Mouse (Mus musculus) forebrain, embryonic 12.5 days (tissue): ENCODE measurements at regions not wholly inside any gene's neighbourhood (a gene's known extent, or its start where the extent isn't known, plus 50 kb on each side); places are given as distances from the start of the nearest gene placed in this dataset.

Experiments
- ATAC-seq: fragments of 200-750 bp; cut with Nextera tagmentation; 2 replicates; pipeline ENCODE4 v1.8.0; 2017; ENCODE audit warnings: moderate TSS enrichment; ENCODE audit not compliant: low FRiP score
- H3K27ac ChIP-seq: fragments of 300-500 bp; sonication (generic); 2 replicates; pipeline ENCODE4 v1.5.1; 2016; ENCODE audit warnings: mild to moderate bottlenecking
- H3K27me3 ChIP-seq: fragments of 300-500 bp; sonication (generic); 2 replicates; pipeline ENCODE4 v1.6.1; 2016; ENCODE audit warnings: mild to moderate bottlenecking
- H3K36me3 ChIP-seq: fragments of 300-500 bp; sonication (generic); replicated peaks from 2 replicates; pipeline ENCODE4 v1.6.1; 2016; ENCODE audit warnings: mild to moderate bottlenecking
- H3K4me1 ChIP-seq: fragments of 300-500 bp; sonication (generic); 2 replicates; pipeline ENCODE4 v1.6.1; 2016
- H3K4me2 ChIP-seq: fragments of 300-500 bp; sonication (generic); 2 replicates; pipeline ENCODE4 v1.6.1; 2016; ENCODE audit warnings: mild to moderate bottlenecking, moderate library complexity
- H3K4me3 ChIP-seq: fragments of 300-500 bp; sonication (generic); replicated peaks from 2 replicates; pipeline ENCODE4 v1.5.1; 2016; ENCODE audit warnings: mild to moderate bottlenecking
- H3K9ac ChIP-seq: fragments of 300-500 bp; sonication (generic); 2 replicates; pipeline ENCODE4 v1.6.1; 2016; ENCODE audit warnings: mild to moderate bottlenecking
- H3K9me3 ChIP-seq: fragments of 300-500 bp; sonication (generic); 2 replicates; pipeline ENCODE4 v1.6.1; 2016
- WGBS: fragments of 180-500 bp; shearing (Covaris S2); methylation state at CpG from one replicate; pipeline ENCODE4 v1.1.7; 2016; 5-methylcytosine and 5-hydroxymethylcytosine counted together

DNA sequence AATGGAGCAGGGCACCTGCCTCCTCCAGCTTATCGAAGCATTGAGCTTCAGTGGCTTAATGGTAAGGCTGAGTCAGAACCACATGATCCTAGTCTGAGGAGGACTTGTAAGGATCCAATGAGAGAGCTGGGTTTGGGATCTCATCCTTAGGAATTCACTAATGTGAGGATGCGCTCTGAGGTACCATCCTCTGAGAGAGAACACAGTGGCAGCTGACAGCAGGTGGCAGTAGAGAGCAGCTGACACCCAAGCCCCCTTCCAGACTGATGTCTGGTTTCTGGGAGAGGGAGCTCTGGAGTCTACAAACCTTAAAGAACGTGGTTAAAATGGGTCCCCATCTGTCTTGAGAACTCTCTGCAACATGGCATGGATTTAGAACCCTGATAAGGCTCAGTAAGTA is 137.8 kb downstream of the B3glct start:
- no peaks in the 10 kb centered on the region for H3K27me3 ChIP-seq
- no peaks in the 10 kb centered on the region for H3K36me3 ChIP-seq
- no peak overlapping the region for H3K27ac ChIP-seq
- ATAC-seq, result peak; percentile 55; the same call in 1 of the 2 replicates
- no peak overlapping the region for H3K4me3 ChIP-seq
- no peak overlapping the region for H3K4me2 ChIP-seq
- H3K4me1 ChIP-seq, result no peaks in the 10 kb centered on the region
- WGBS, result 28% methylated on average over 3 of the region's 3 CpGs
- no peak overlapping the region for H3K9ac ChIP-seq
- no peaks in the 10 kb centered on the region for H3K9me3 ChIP-seq

DNA sequence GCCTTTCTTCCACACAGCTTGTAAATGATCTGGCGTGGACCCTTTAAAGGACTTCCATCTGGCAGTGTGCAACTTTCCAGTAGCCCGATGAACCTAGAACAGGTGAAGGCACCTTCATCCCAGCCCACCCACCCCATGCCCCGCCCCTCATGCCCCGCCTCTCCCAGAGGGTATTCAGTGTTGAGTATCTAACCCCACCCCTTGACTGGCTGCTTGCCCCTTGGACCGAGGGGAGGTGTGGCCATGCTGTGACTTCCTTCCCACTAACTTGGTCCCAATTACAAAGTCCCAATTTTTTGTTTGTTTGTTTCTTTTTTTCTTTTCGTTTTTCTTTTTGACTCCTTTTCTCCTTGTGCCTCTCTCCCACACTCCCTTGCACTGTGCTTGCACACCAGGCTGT is 140.8 kb downstream of the B3glct start:
- H3K4me1 ChIP-seq, result no peaks in the 10 kb centered on the region; the same call in 1 of the 2 replicates
- WGBS, result 50% methylated on average over 6 of the region's 6 CpGs
- no peak for ATAC-seq

DNA sequence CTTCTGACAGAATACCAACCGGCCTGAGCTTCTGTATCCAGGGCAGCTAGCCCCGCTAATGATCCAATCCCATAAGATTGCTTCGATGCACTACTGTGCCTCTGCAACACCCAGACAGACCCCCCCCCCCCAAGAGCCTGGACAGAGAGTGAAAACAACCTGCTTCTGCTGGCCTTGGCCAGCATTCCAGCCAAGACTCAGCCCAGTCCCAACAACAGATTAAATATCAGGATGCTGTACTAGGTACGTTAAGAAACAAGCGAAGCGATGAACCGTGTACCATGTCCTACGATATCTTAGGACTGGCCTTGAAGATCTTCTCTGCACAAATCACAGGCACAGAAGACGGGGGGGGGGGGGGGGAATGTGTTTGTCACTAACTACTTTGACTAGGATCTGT is 145.8 kb downstream of the B3glct start:
- Histone ChIP-seq H3K4me2 (no peak overlapping the region), H3K4me3 (no peak overlapping the region), H3K27me3 (no peaks in the 10 kb centered on the region), H3K9ac (no peak overlapping the region), H3K36me3 (no peaks in the 10 kb centered on the region), H3K9me3 (no peaks in the 10 kb centered on the region), H3K4me1 (peaks cover 7% of the 10 kb centered on the region; the same call in 1 of the 2 replicates), H3K27ac (no peak overlapping the region)
- ATAC-seq, result no peak
- WGBS, result 81% methylated on average over 9 of the region's 9 CpGs

More for the DNA sequence above, 140.8 kb downstream of the B3glct start:
- H3K4me3 ChIP-seq, result no peak overlapping the region
- no peak overlapping the region for H3K4me2 ChIP-seq
- no peak overlapping the region for H3K27ac ChIP-seq
- H3K36me3 ChIP-seq, result no peaks in the 10 kb centered on the region
- H3K27me3 ChIP-seq, result no peaks in the 10 kb centered on the region
- no peak overlapping the region for H3K9ac ChIP-seq
- no peaks in the 10 kb centered on the region for H3K9me3 ChIP-seq

DNA sequence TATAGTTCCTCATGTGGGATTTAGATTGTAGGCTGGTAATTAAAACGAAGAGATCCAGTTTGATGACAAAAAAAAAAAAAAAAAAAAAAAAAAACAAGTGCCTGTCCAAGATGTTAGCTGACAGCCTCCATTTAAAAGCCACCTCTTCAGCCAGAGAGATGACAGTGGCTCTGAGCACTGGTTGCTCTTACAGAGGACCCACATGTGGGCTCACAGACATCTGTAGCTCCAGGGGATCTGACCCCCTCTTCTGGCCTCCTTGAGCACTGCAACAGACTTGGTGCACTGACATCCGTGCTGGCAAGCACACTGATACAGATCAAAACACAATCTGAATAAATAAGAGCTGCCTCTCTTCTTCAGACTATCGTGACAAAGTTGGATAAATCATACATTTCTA is 149.6 kb downstream of the B3glct start:
- H3K9ac ChIP-seq, result no peak overlapping the region
- ATAC-seq, result no peak
- no peaks in the 10 kb centered on the region for H3K36me3 ChIP-seq
- H3K9me3 ChIP-seq, result no peaks in the 10 kb centered on the region
- no peak overlapping the region for H3K4me3 ChIP-seq
- H3K4me2 ChIP-seq, result no peak overlapping the region
- WGBS, result 55% methylated on average over 3 of the region's 3 CpGs
- no peaks in the 10 kb centered on the region for H3K27me3 ChIP-seq
- H3K27ac ChIP-seq, result no peak overlapping the region
- H3K4me1 ChIP-seq, result peaks cover 9% of the 10 kb centered on the region; the same call in 1 of the 2 replicates

DNA sequence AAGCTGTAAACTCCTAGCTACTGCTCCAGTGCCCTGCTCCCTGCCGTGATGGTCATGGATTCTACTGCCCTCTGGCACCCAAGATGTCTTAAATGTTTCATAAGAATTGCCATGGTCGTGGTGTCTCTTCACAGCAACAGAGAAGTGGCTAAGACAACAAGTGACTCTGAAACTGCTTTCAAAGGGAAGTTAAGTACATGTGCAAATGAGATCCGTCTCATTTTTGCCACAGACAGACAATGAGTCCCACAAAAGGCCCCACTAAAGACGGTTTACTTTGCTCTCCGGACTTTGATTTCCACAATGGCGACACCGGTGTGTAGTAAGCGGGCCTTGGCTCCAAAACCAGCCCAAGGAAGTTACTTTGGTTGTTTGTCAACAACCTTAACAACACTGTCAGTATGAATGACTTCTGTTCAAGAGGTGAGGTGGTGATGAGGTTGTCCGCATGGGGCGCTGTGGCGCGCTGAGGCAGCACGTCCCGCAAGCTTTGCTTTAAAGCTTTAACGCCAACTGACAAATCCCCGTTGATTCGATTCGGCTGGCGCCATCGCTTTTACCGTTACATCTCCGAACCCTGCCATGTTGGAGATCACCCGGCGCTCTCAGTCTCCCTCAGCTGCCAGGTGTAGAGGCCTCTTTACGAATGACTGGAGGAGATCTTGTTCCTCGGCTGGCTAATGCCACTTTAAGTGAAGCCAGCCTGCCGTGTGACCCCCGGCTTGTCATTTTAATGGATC is 153.3 kb downstream of the B3glct start:
- ATAC-seq, result peak; percentile 57

DNA sequence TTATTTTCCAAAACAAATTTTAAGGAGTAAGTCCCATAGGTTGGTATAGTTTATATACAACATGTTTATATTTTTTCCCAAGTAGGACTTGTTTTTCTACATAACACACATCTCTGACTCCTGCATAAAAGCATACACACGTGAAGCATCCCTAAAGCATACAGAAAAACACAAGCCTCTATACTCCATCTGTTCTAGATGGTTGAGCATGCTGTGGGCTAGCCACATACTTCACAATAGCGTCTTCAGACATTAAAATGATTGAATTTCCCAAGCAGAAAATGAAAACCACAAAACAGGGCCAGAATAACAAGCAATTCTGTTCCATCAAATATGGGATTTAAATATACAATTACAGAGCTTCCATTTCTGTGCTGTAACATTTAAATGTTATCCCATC is 159.3 kb downstream of the B3glct start:
- no peaks in the 10 kb centered on the region for H3K9me3 ChIP-seq
- WGBS, result 81% methylated on average over 2 of the region's 2 CpGs
- no peak overlapping the region for H3K9ac ChIP-seq
- H3K36me3 ChIP-seq, result no peaks in the 10 kb centered on the region
- H3K4me1 ChIP-seq, result no peaks in the 10 kb centered on the region
- H3K4me2 ChIP-seq, result no peak overlapping the region
- no peak overlapping the region for H3K27ac ChIP-seq
- H3K4me3 ChIP-seq, result no peak overlapping the region
- no peak for ATAC-seq
- H3K27me3 ChIP-seq, result no peaks in the 10 kb centered on the region

More for the DNA sequence above, 153.3 kb downstream of the B3glct start:
- Histone ChIP-seq H3K27me3 (no peaks in the 10 kb centered on the region), H3K9ac (peak overlapping the region; percentile 59), H3K4me3 (peak overlapping the region; percentile 41), H3K4me2 (peak overlapping the region; percentile 76), H3K4me1 (0 out of 2 replicates have a peak, but pooled peaks cover 5% of the 10 kb centered on the region), H3K36me3 (no peaks in the 10 kb centered on the region), H3K27ac (no peak overlapping the region), H3K9me3 (no peaks in the 10 kb centered on the region)
- 4% methylated on average over 28 of the region's 28 CpGs for WGBS

GRCm38 (mm10) chr5:149842491-149842890 is 164.5 kb downstream of the B3glct start:
- Histone ChIP-seq H3K4me1 (peaks cover 4% of the 10 kb centered on the region; the same call in 1 of the 2 replicates), H3K27me3 (peaks cover 4% of the 10 kb centered on the region; the same call in 1 of the 2 replicates), H3K4me3 (no peak overlapping the region), H3K36me3 (no peaks in the 10 kb centered on the region), H3K4me2 (no peak overlapping the region), H3K9me3 (no peaks in the 10 kb centered on the region), H3K27ac (no peak overlapping the region), H3K9ac (no peak overlapping the region)
- ATAC-seq, result no peak
- WGBS, result 77% methylated on average over 6 of the region's 6 CpGs

GRCm38 (mm10) chr5:149843310-149843709 is 165.3 kb downstream of the B3glct start:
- H3K4me1 ChIP-seq, result peaks cover 4% of the 10 kb centered on the region; the same call in 1 of the 2 replicates
- peaks cover 4% of the 10 kb centered on the region; the same call in 1 of the 2 replicates for H3K27me3 ChIP-seq
- H3K9me3 ChIP-seq, result no peaks in the 10 kb centered on the region
- no peak for ATAC-seq
- H3K4me3 ChIP-seq, result no peak overlapping the region
- 48% methylated on average over 7 of the region's 7 CpGs for WGBS
- H3K9ac ChIP-seq, result no peak overlapping the region
- H3K36me3 ChIP-seq, result no peaks in the 10 kb centered on the region
- no peak overlapping the region for H3K4me2 ChIP-seq
- no peak overlapping the region for H3K27ac ChIP-seq

GRCm38 (mm10) chr5:149845256-149845655 is 167.2 kb downstream of the B3glct start:
- peaks cover 4% of the 10 kb centered on the region; the same call in 1 of the 2 replicates for H3K27me3 ChIP-seq
- H3K27ac ChIP-seq, result no peak overlapping the region
- no peak overlapping the region for H3K9ac ChIP-seq
- H3K4me1 ChIP-seq, result peaks cover 4% of the 10 kb centered on the region; the same call in 1 of the 2 replicates
- no peaks in the 10 kb centered on the region for H3K9me3 ChIP-seq
- WGBS, result 83% methylated on average over 8 of the region's 8 CpGs
- no peak for ATAC-seq
- no peak overlapping the region for H3K4me3 ChIP-seq
- no peaks in the 10 kb centered on the region for H3K36me3 ChIP-seq
- H3K4me2 ChIP-seq, result no peak overlapping the region

DNA sequence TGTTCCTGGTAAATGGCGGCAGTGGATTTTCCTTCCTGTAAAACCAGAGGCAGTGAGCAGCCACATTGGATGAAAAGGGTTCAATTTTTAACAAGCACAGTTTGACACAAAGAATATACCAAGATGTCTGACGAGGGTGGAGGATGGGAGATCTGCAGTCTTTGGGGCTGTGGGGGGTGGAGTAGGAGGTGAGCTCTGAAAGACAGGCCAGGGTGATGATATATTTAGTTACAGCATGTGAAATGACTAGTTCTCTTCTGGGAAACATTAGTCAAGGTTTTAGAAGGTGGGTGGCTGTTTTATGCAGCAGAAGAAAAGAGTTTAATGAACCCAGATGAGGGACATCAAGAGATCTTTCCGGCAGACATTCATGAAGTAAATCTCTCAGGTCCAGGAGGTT is 170.0 kb upstream of the Rxfp2 start:
- Histone ChIP-seq H3K27me3 (peaks cover 4% of the 10 kb centered on the region; the same call in 1 of the 2 replicates), H3K4me3 (no peak overlapping the region), H3K4me1 (peaks cover 4% of the 10 kb centered on the region; the same call in 1 of the 2 replicates), H3K4me2 (no peak overlapping the region), H3K9me3 (no peaks in the 10 kb centered on the region), H3K9ac (no peak overlapping the region), H3K36me3 (no peaks in the 10 kb centered on the region), H3K27ac (no peak overlapping the region)
- ATAC-seq, result no peak
- 86% methylated on average over 3 of the region's 3 CpGs for WGBS

- Histone ChIP-seq H3K4me3 (no peak overlapping the region), H3K9ac (no peak overlapping the region), H3K36me3 (no peaks in the 10 kb centered on the region), H3K27me3 (no peaks in the 10 kb centered on the region), H3K4me1 (no peaks in the 10 kb centered on the region), H3K27ac (no peak overlapping the region), H3K4me2 (no peak overlapping the region), H3K9me3 (no peaks in the 10 kb centered on the region)
- peak; percentile 61; the same call in 1 of the 2 replicates for ATAC-seq
- 11% methylated on average over 9 of the region's 9 CpGs for WGBS
Measured at GRCm38 (mm10) chr5:149851011-149851410, 167.5 kb upstream of the Rxfp2 start.

DNA sequence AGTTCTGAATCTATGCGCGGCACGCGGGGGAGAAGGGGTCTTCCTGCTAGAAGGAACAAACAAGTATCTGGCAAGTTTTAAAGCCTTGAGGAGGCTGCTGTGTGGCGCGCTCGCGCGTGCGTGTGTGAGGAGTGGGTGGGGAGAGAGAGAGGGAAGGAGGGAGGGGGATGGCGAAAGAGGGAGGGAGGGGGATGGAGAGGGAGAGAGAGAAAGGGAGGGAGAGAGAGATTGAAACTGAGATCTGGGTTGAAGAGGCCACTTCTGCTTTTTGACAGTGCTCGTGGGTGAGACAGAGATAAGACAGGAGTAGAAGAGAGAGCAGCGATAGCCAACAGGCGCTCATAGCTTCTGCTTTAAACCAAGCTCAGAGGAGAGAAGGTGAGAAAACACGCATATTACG is 166.0 kb upstream of the Rxfp2 start:
- Histone ChIP-seq H3K27ac (no peak overlapping the region), H3K9me3 (no peaks in the 10 kb centered on the region), H3K9ac (no peak overlapping the region), H3K4me3 (no peak overlapping the region), H3K4me1 (no peaks in the 10 kb centered on the region), H3K36me3 (no peaks in the 10 kb centered on the region), H3K4me2 (no peak overlapping the region), H3K27me3 (no peaks in the 10 kb centered on the region)
- ATAC-seq, result no peak
- WGBS, result 59% methylated on average over 16 of the region's 16 CpGs

DNA sequence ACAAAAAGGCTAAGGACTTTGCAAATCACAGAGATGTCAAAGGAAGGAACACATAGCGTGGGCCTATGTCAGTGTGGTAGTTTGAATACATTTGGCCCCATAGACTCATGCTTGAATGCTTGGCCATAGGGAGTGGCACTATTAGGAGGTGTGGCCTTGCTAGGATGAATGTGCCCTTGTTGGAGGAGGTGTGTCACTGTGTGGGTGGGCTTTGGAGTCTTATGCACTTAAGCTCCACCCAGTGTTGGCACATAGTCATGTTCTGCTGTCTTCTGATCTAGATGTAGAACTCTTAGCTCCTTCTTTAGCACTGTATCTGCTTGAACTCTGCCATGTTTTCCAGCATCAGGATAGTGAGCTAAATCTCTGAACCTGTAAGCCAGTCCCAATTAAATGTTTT is 162.4 kb upstream of the Rxfp2 start:
- Histone ChIP-seq H3K4me1 (no peaks in the 10 kb centered on the region), H3K9ac (no peak overlapping the region), H3K36me3 (no peaks in the 10 kb centered on the region), H3K9me3 (no peaks in the 10 kb centered on the region), H3K4me2 (no peak overlapping the region), H3K27ac (no peak overlapping the region), H3K4me3 (no peak overlapping the region), H3K27me3 (no peaks in the 10 kb centered on the region)
- 94% methylated on average over 1 of the region's 1 CpGs for WGBS
- no peak for ATAC-seq
